Mouse (Mus musculus) left cerebral cortex, adult 2 months (tissue): ENCODE measurements at regions not wholly inside any gene's neighbourhood (a gene's known extent, or its start where the extent isn't known, plus 50 kb on each side); places are given as distances from the start of the nearest gene placed in this dataset.

Experiments used
- DNase-seq, 2 experiments: peaks; one replicate each; pipeline ENCODE4 v3.0.0; 2021 to 2022; ENCODE audit warnings: low spot score in 2 of 2, mixed read lengths in 1 of 2; ENCODE audit errors: extremely low spot score in 1 of 2
- H3K27ac ChIP-seq: fragments of 200-600 bp; 2 replicates; pipeline ENCODE4 v1.8.1; 2022
- H3K4me3 ChIP-seq: fragments of 200-600 bp; 2 replicates; pipeline ENCODE4 v1.8.1; 2022
- CTCF ChIP-seq: fragments of 200-600 bp; IDR thresholded peaks from 2 replicates; pipeline ENCODE4 v1.8.1; 2022; ENCODE audit warnings: antibody characterized with exemption, mild to moderate bottlenecking, moderate library complexity
- intact Hi-C: fragments of 180-260 bp; cut with DNase I; formaldehyde crosslinking; loops from one replicate; pipeline ENCODE4 v1.15.1; 2025

- Histone ChIP-seq H3K4me3 (no peak overlapping the region), H3K27ac (no peak overlapping the region)
- no peak for DNase-seq
- no peak for TF ChIP-seq CTCF
- intact Hi-C loops, result no loop called here
Observed at GRCm38 (mm10) chr15:5464732-5465131, 220.7 kb upstream of the Ptger4 start.

GRCm38 (mm10) chr15:5468535-5469073 is 224.6 kb upstream of the Ptger4 start:
- no peak overlapping the region for H3K27ac ChIP-seq
- intact Hi-C loops, result no loop called here
- DNase-seq, result no peak
- no peak for TF ChIP-seq CTCF
- no peak overlapping the region for H3K4me3 ChIP-seq

GRCm38 (mm10) chr15:5475389-5475995 is 231.5 kb upstream of the Ptger4 start:
- Histone ChIP-seq H3K4me3 (no peak overlapping the region), H3K27ac (no peak overlapping the region)
- no peak for DNase-seq
- no peak for TF ChIP-seq CTCF
- intact Hi-C loops, result no loop called here

GRCm38 (mm10) chr15:5493286-5493685 is 249.3 kb upstream of the Ptger4 start:
- intact Hi-C loops, result no loop called here
- no peak for TF ChIP-seq CTCF
- no peak for DNase-seq

GRCm38 (mm10) chr15:5495187-5495849 is 251.3 kb upstream of the Ptger4 start:
- DNase-seq, result no peak
- H3K4me3 ChIP-seq, result no peak overlapping the region
- TF ChIP-seq CTCF, result no peak
- no peak overlapping the region for H3K27ac ChIP-seq
- intact Hi-C loops, result no loop called here

More at GRCm38 (mm10) chr15:5493286-5493685, 249.3 kb upstream of the Ptger4 start:
- Histone ChIP-seq H3K4me3 (no peak overlapping the region), H3K27ac (no peak overlapping the region)

GRCm38 (mm10) chr15:5495954-5496353 is 252.0 kb upstream of the Ptger4 start:
- H3K4me3 ChIP-seq, result no peak overlapping the region
- no peak for DNase-seq
- no peak overlapping the region for H3K27ac ChIP-seq
- intact Hi-C loops, result no loop called here
- TF ChIP-seq CTCF, result no peak

- H3K4me3 ChIP-seq, result no peak overlapping the region
- no peak for TF ChIP-seq CTCF
- H3K27ac ChIP-seq, result no peak overlapping the region
- intact Hi-C loops, result no loop called here
- no peak for DNase-seq
Observed at GRCm38 (mm10) chr15:5504502-5504901, 260.5 kb upstream of the Ptger4 start.

- TF ChIP-seq CTCF, result no peak
- DNase-seq, result no peak
- Histone ChIP-seq H3K4me3 (no peak overlapping the region), H3K27ac (no peak overlapping the region)
- intact Hi-C loops, result no loop called here
Observed at GRCm38 (mm10) chr15:5506848-5507544, 263.0 kb upstream of the Ptger4 start.

- TF ChIP-seq CTCF, result no peak
- no peak for DNase-seq
- Histone ChIP-seq H3K4me3 (no peak overlapping the region), H3K27ac (no peak overlapping the region)
- intact Hi-C loops, result no loop called here
Observed at GRCm38 (mm10) chr15:5507545-5507913, 263.5 kb upstream of the Ptger4 start.

GRCm38 (mm10) chr15:5510056-5510455 is 266.1 kb upstream of the Ptger4 start:
- no peak for DNase-seq
- TF ChIP-seq CTCF, result no peak
- H3K27ac ChIP-seq, result no peak overlapping the region
- no peak overlapping the region for H3K4me3 ChIP-seq
- intact Hi-C loops, result no loop called here

GRCm38 (mm10) chr15:5511046-5511445 is 267.1 kb upstream of the Ptger4 start:
- H3K4me3 ChIP-seq, result no peak overlapping the region
- no peak for TF ChIP-seq CTCF
- intact Hi-C loops, result no loop called here
- H3K27ac ChIP-seq, result no peak overlapping the region
- no peak for DNase-seq

GRCm38 (mm10) chr15:5512546-5512945 is 268.6 kb upstream of the Ptger4 start:
- Histone ChIP-seq H3K4me3 (no peak overlapping the region), H3K27ac (no peak overlapping the region)
- intact Hi-C loops, result no loop called here
- no peak for TF ChIP-seq CTCF
- no peak for DNase-seq

- no peak for TF ChIP-seq CTCF
- H3K27ac ChIP-seq, result no peak overlapping the region
- H3K4me3 ChIP-seq, result no peak overlapping the region
- intact Hi-C loops, result no loop called here
- no peak for DNase-seq
Observed at GRCm38 (mm10) chr15:5513146-5513545, 269.2 kb upstream of the Ptger4 start.
